In the genomic region with DNA sequence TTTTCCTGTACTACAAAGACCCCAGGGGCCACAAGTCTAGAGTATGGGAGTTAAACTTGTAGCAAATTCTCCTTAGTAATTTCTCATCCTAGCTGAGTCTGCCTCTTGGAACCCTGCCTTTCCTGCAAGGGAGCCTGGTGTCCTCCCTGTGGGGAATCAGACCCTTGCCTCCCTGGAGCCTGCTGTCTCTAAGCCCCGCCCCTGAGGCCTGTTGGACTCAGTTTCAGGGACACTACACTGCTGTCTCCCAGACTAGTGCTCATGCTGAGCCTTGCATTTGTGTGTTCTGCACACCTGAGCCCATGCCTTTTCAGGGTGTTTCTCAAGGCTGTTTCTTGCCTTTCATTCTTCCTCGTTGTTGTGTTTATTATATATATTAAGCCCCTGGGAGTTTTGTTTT, we compare ENCODE assay signal across 19 mouse cellular contexts.
DNase-seq lines count a peak whose midpoint lies in the region; ATAC-seq lines count a peak whose summit lies in the region.
"Had no signal": no experiment of that assay in that cellular context is flagged by ENCODE, and none has a peak within 500 bp of the region (broad histone marks: within the 10 kb centered on the region; RNA-seq: fewer than 3 reads in every experiment).

No protein-coding gene starts in this region.

- H3K36me3 ChIP-seq in limb, embryonic 12.5 days = peaks cover 72% of the 10 kb centered on the region
- peaks cover 66% of the 10 kb centered on the region for H3K36me3 ChIP-seq in limb, embryonic 10.5 days
- H3K36me3 ChIP-seq: hindbrain, embryonic 15.5 days had no signal

- no peaks in the 10 kb centered on the region for H3K4me1 ChIP-seq in limb, embryonic 12.5 days (replicated peaks)
- H3K4me1 ChIP-seq in limb, embryonic 10.5 days = no peaks in the 10 kb centered on the region
- H3K4me1 ChIP-seq: forebrain, embryonic 10.5 days; hindbrain, embryonic 15.5 days; midbrain, embryonic 12.5 days had no signal

- intact Hi-C loops in heart, postnatal 14 days (cut with DNase I) = loop anchor here (2.0 to 5.0 kb wide), 2 partner anchors 136 to 372 kb away; no protein-coding TSS in a partner anchor

- no peaks in the 10 kb centered on the region for H3K27me3 ChIP-seq in limb, embryonic 12.5 days
- H3K27me3 ChIP-seq in limb, embryonic 10.5 days (ENCODE audit: low read depth, poor library complexity, severe bottlenecking) = no peaks in the 10 kb centered on the region
- H3K27me3 ChIP-seq: hindbrain, embryonic 15.5 days; midbrain, embryonic 12.5 days had no signal

- 59% methylated on average over 2 of the region's 2 CpGs for WGBS in limb, embryonic 12.5 days
- 64% methylated on average over 2 of the region's 2 CpGs for WGBS in limb, embryonic 10.5 days

- ATAC-seq in limb, embryonic 12.5 days (ENCODE audit: insufficient number of reproducible peaks, insufficient read depth, low FRiP score, low TSS enrichment, low read depth) = 0 out of 2 replicates have a peak, but pooled peaks have one; percentile 42
- no peak for ATAC-seq in megakaryocyte progenitor cell, adult 5-6 weeks (replicated peaks; ENCODE audit: poor library complexity)
- ATAC-seq: forebrain, embryonic 16.5 days; lung, postnatal 0 days had no signal

- H3K4me3 ChIP-seq in limb, embryonic 12.5 days (replicated peaks) = no peak overlapping the region
- H3K4me3 ChIP-seq in limb, embryonic 10.5 days = no peak overlapping the region
- H3K4me3 ChIP-seq: forebrain, embryonic 10.5 days; hindbrain, embryonic 15.5 days; midbrain, embryonic 12.5 days had no signal

- H3K4me2 ChIP-seq in limb, embryonic 12.5 days = no peak overlapping the region
- H3K4me2 ChIP-seq: hindbrain, embryonic 15.5 days; midbrain, embryonic 12.5 days had no signal

- 0 out of 2 replicates have a peak overlapping the region, but pooled peaks have one; percentile 29 for H3K27ac ChIP-seq in limb, embryonic 12.5 days
- no peak overlapping the region for H3K27ac ChIP-seq in limb, embryonic 10.5 days
- H3K27ac ChIP-seq: forebrain, embryonic 10.5 days; hindbrain, embryonic 15.5 days; macrophage; midbrain, embryonic 12.5 days; stomach, postnatal 0 days had no signal

- DNase-seq in heart, adult 11 months = peak; percentile 96
- no peak for DNase-seq in heart, postnatal 14 days
- no peak for DNase-seq in limb, embryonic 10.5 days (ENCODE audit: low spot score)
- DNase-seq in ZHBTc4 (ENCODE audit: low read depth, low spot score) = peak; percentile 34
- DNase-seq in right cerebral cortex, adult 18-20 months = no peak
- DNase-seq: cerebellum, adult 18-20 months; cerebellum, postnatal 14 days; kidney, adult 8-10 months; kidney, postnatal 10 days; left cerebral cortex, postnatal 4 days had no signal

- H3K9ac ChIP-seq in limb, embryonic 12.5 days (replicated peaks) = no peak overlapping the region
- H3K9ac ChIP-seq: hindbrain, embryonic 15.5 days; midbrain, embryonic 12.5 days had no signal

- no peaks in the 10 kb centered on the region for H3K9me3 ChIP-seq in limb, embryonic 12.5 days
- H3K9me3 ChIP-seq in limb, embryonic 10.5 days (replicated peaks) = no peaks in the 10 kb centered on the region
- H3K9me3 ChIP-seq: forebrain, embryonic 10.5 days; hindbrain, embryonic 15.5 days; midbrain, embryonic 12.5 days had no signal

Comparison
In these comparisons a context has a peak if more than half of its experiments do, and no peak if none do; other contexts are left out.
1. DNase-seq: peak in heart, adult 11 months (single experiment) and ZHBTc4 (single experiment); none in heart, postnatal 14 days (0 of 2), limb, embryonic 10.5 days (single experiment) and right cerebral cortex, adult 18-20 months (single experiment).